Mouse (Mus musculus) hindbrain, embryonic 15.5 days (tissue): ENCODE results near the gene Greb1. TPM values are rescaled to one million over a fixed set of nuclear protein-coding genes. Genes with fewer than 3 reads are reported as not detected.

Source experiments
- ATAC-seq: fragments of 200-750 bp; cut with Nextera tagmentation; 2 replicates; pipeline ENCODE4 v1.8.0; 2017; ENCODE audit warnings: low read depth, moderate number of reproducible peaks, moderate TSS enrichment; ENCODE audit not compliant: low FRiP score
- H3K27ac ChIP-seq: fragments of 300-500 bp; sonication (generic); replicated peaks from 2 replicates; pipeline ENCODE4 v1.5.1; 2015; ENCODE audit warnings: mild to moderate bottlenecking, inconsistent platforms
- H3K27me3 ChIP-seq: fragments of 300-500 bp; sonication (generic); 2 replicates; pipeline ENCODE4 v1.6.1; 2015; ENCODE audit warnings: control low read depth, inconsistent platforms
- H3K36me3 ChIP-seq: fragments of 300-500 bp; sonication (generic); 2 replicates; pipeline ENCODE4 v1.6.1; 2015; ENCODE audit warnings: control low read depth, inconsistent platforms
- H3K4me1 ChIP-seq: fragments of 300-500 bp; sonication (generic); replicated peaks from 2 replicates; pipeline ENCODE4 v1.6.1; 2015; ENCODE audit warnings: control low read depth, inconsistent platforms
- H3K4me2 ChIP-seq: fragments of 300-500 bp; sonication (generic); 2 replicates; pipeline ENCODE4 v1.6.1; 2015; ENCODE audit warnings: moderate library complexity, mild to moderate bottlenecking, inconsistent platforms
- H3K4me3 ChIP-seq: fragments of 300-500 bp; sonication (generic); 2 replicates; pipeline ENCODE4 v1.5.1; 2015; ENCODE audit warnings: mild to moderate bottlenecking, inconsistent platforms
- H3K9ac ChIP-seq: fragments of 300-500 bp; sonication (generic); 2 replicates; pipeline ENCODE4 v1.6.1; 2015; ENCODE audit warnings: inconsistent platforms
- H3K9me3 ChIP-seq: fragments of 300-500 bp; sonication (generic); 2 replicates; pipeline ENCODE4 v1.6.1; 2016; ENCODE audit warnings: control low read depth, inconsistent platforms
- WGBS: fragments of 180-500 bp; shearing (Covaris S2); methylation state at CpG from one replicate; pipeline ENCODE4 v1.1.7; 2015; 5-methylcytosine and 5-hydroxymethylcytosine counted together
- polyA plus RNA-seq: library from polyadenylated mRNA; unstranded; fragments of >200 nt; fragmentation: Nextera tagmentation; extraction: Ambion mirVana; gene quantifications from 2 replicates; pipeline ENCODE4 v1.2.1, GENCODE M21; 2015

The Greb1 gene
- polyA plus RNA-seq, 1 experiment from 2014 or later = 0.84 TPM

- H3K36me3 ChIP-seq = no peaks in the 10 kb centered on the region
- ATAC-seq = no peak
- H3K4me2 ChIP-seq = no peak overlapping the region
- H3K27me3 ChIP-seq = no peaks in the 10 kb centered on the region
- H3K4me1 ChIP-seq = no peaks in the 10 kb centered on the region
- H3K27ac ChIP-seq = no peak overlapping the region
- WGBS = 59% methylated on average over 2 of the region's 2 CpGs
- no peaks in the 10 kb centered on the region for H3K9me3 ChIP-seq
- no peak overlapping the region for H3K9ac ChIP-seq
- no peak overlapping the region for H3K4me3 ChIP-seq
Measured at GRCm38 (mm10) chr12:16779165-16779564, 21.5 kb downstream of the Greb1 start.

GRCm38 (mm10) chr12:16778523-16778922 lies 22.2 kb downstream of the Greb1 start:
- H3K9ac ChIP-seq = no peak overlapping the region
- H3K27ac ChIP-seq = no peak overlapping the region
- ATAC-seq = no peak
- no peak overlapping the region for H3K4me2 ChIP-seq
- no peaks in the 10 kb centered on the region for H3K27me3 ChIP-seq
- H3K4me3 ChIP-seq = no peak overlapping the region
- H3K36me3 ChIP-seq = no peaks in the 10 kb centered on the region
- no peaks in the 10 kb centered on the region for H3K9me3 ChIP-seq
- no peaks in the 10 kb centered on the region for H3K4me1 ChIP-seq
- 72% methylated on average over 5 of the region's 5 CpGs for WGBS

- H3K27me3 ChIP-seq = no peaks in the 10 kb centered on the region
- H3K27ac ChIP-seq = no peak overlapping the region
- H3K9ac ChIP-seq = no peak overlapping the region
- no peak overlapping the region for H3K4me2 ChIP-seq
- H3K4me3 ChIP-seq = no peak overlapping the region
- H3K36me3 ChIP-seq = no peaks in the 10 kb centered on the region
- H3K9me3 ChIP-seq = no peaks in the 10 kb centered on the region
- no peaks in the 10 kb centered on the region for H3K4me1 ChIP-seq
- ATAC-seq = no peak
- 70% methylated on average over 3 of the region's 3 CpGs for WGBS
Measured at GRCm38 (mm10) chr12:16775351-16775750, 25.3 kb downstream of the Greb1 start.

GRCm38 (mm10) chr12:16774605-16775004 lies 26.1 kb downstream of the Greb1 start:
- H3K36me3 ChIP-seq = no peaks in the 10 kb centered on the region
- no peaks in the 10 kb centered on the region for H3K9me3 ChIP-seq
- 99% methylated on average over 4 of the region's 4 CpGs for WGBS
- no peak overlapping the region for H3K27ac ChIP-seq
- no peak for ATAC-seq
- H3K4me1 ChIP-seq = no peaks in the 10 kb centered on the region
- no peak overlapping the region for H3K9ac ChIP-seq
- H3K4me2 ChIP-seq = no peak overlapping the region
- no peak overlapping the region for H3K4me3 ChIP-seq
- H3K27me3 ChIP-seq = no peaks in the 10 kb centered on the region

GRCm38 (mm10) chr12:16769601-16770165 lies 31.0 kb downstream of the Greb1 start:
- H3K27ac ChIP-seq = no peak overlapping the region
- no peak overlapping the region for H3K9ac ChIP-seq
- H3K9me3 ChIP-seq = no peaks in the 10 kb centered on the region
- H3K4me2 ChIP-seq = no peak overlapping the region
- no peak overlapping the region for H3K4me3 ChIP-seq
- peaks cover 4% of the 10 kb centered on the region; the same call in 1 of the 2 replicates for H3K4me1 ChIP-seq
- WGBS = 92% methylated on average over 6 of the region's 6 CpGs
- H3K36me3 ChIP-seq = no peaks in the 10 kb centered on the region
- no peak for ATAC-seq
- H3K27me3 ChIP-seq = no peaks in the 10 kb centered on the region

GRCm38 (mm10) chr12:16768711-16769110 lies 32.0 kb downstream of the Greb1 start:
- ATAC-seq = no peak
- no peaks in the 10 kb centered on the region for H3K27me3 ChIP-seq
- H3K9ac ChIP-seq = no peak overlapping the region
- 67% methylated on average over 2 of the region's 2 CpGs for WGBS
- H3K4me2 ChIP-seq = no peak overlapping the region
- H3K4me3 ChIP-seq = no peak overlapping the region
- peaks cover 4% of the 10 kb centered on the region; the same call in 1 of the 2 replicates for H3K4me1 ChIP-seq
- H3K36me3 ChIP-seq = no peaks in the 10 kb centered on the region
- H3K27ac ChIP-seq = no peak overlapping the region
- no peaks in the 10 kb centered on the region for H3K9me3 ChIP-seq

GRCm38 (mm10) chr12:16768251-16768650 lies 32.4 kb downstream of the Greb1 start:
- H3K4me2 ChIP-seq = no peak overlapping the region
- no peaks in the 10 kb centered on the region for H3K9me3 ChIP-seq
- WGBS = 63% methylated on average over 3 of the region's 3 CpGs
- no peaks in the 10 kb centered on the region for H3K36me3 ChIP-seq
- no peak overlapping the region for H3K27ac ChIP-seq
- H3K4me3 ChIP-seq = no peak overlapping the region
- no peaks in the 10 kb centered on the region for H3K27me3 ChIP-seq
- peaks cover 4% of the 10 kb centered on the region; the same call in 1 of the 2 replicates for H3K4me1 ChIP-seq
- ATAC-seq = no peak
- H3K9ac ChIP-seq = no peak overlapping the region

- Histone ChIP-seq H3K27ac (no peak overlapping the region), H3K4me3 (no peak overlapping the region), H3K27me3 (no peaks in the 10 kb centered on the region), H3K36me3 (no peaks in the 10 kb centered on the region), H3K4me2 (no peak overlapping the region), H3K9ac (no peak overlapping the region), H3K4me1 (peaks cover 4% of the 10 kb centered on the region; the same call in 1 of the 2 replicates), H3K9me3 (no peaks in the 10 kb centered on the region)
- no peak for ATAC-seq
- WGBS = 78% methylated on average over 12 of the region's 12 CpGs
Measured at GRCm38 (mm10) chr12:16764776-16765445, 35.8 kb downstream of the Greb1 start.

GRCm38 (mm10) chr12:16763649-16764422 lies 36.9 kb downstream of the Greb1 start:
- Histone ChIP-seq H3K4me1 (peaks cover 3% of the 10 kb centered on the region; the same call in 1 of the 2 replicates), H3K4me2 (no peak overlapping the region), H3K4me3 (no peak overlapping the region), H3K27me3 (no peaks in the 10 kb centered on the region), H3K9ac (no peak overlapping the region), H3K9me3 (no peaks in the 10 kb centered on the region), H3K27ac (no peak overlapping the region), H3K36me3 (no peaks in the 10 kb centered on the region)
- ATAC-seq = no peak
- 84% methylated on average over 4 of the region's 4 CpGs for WGBS

- no peak for ATAC-seq
- no peak overlapping the region for H3K4me3 ChIP-seq
- no peaks in the 10 kb centered on the region for H3K36me3 ChIP-seq
- 100% methylated on average over 3 of the region's 3 CpGs for WGBS
- H3K4me1 ChIP-seq = no peaks in the 10 kb centered on the region
- H3K4me2 ChIP-seq = no peak overlapping the region
- no peak overlapping the region for H3K9ac ChIP-seq
- H3K27ac ChIP-seq = no peak overlapping the region
- H3K27me3 ChIP-seq = no peaks in the 10 kb centered on the region
- H3K9me3 ChIP-seq = no peaks in the 10 kb centered on the region
Measured at GRCm38 (mm10) chr12:16761461-16761860, 39.2 kb downstream of the Greb1 start.

GRCm38 (mm10) chr12:16760246-16760645 lies 40.4 kb downstream of the Greb1 start:
- no peaks in the 10 kb centered on the region for H3K9me3 ChIP-seq
- no peak for ATAC-seq

GRCm38 (mm10) chr12:16754311-16754710 lies 46.4 kb downstream of the Greb1 start:
- H3K4me1 ChIP-seq = no peaks in the 10 kb centered on the region
- 1% methylated on average over 2 of the region's 2 CpGs for WGBS
- ATAC-seq = no peak
- H3K9me3 ChIP-seq = no peaks in the 10 kb centered on the region
- H3K4me2 ChIP-seq = no peak overlapping the region
- H3K27ac ChIP-seq = no peak overlapping the region
- H3K9ac ChIP-seq = no peak overlapping the region
- H3K36me3 ChIP-seq = no peaks in the 10 kb centered on the region
- H3K4me3 ChIP-seq = no peak overlapping the region
- no peaks in the 10 kb centered on the region for H3K27me3 ChIP-seq

More at GRCm38 (mm10) chr12:16760246-16760645, 40.4 kb downstream of the Greb1 start:
- no peak overlapping the region for H3K4me2 ChIP-seq
- no peaks in the 10 kb centered on the region for H3K36me3 ChIP-seq
- no peak overlapping the region for H3K27ac ChIP-seq
- 69% methylated on average over 4 of the region's 4 CpGs for WGBS
- no peak overlapping the region for H3K4me3 ChIP-seq
- H3K9ac ChIP-seq = no peak overlapping the region
- H3K27me3 ChIP-seq = no peaks in the 10 kb centered on the region
- no peaks in the 10 kb centered on the region for H3K4me1 ChIP-seq
